26 mouse cellular contexts compared by ENCODE assay signal in genomic region chr1:134293738-134294604, GRCm38 (mm10). TPM values are rescaled to one million over a fixed set of nuclear protein-coding genes. Genes with fewer than 3 reads are reported as not detected.
DNase-seq lines count a peak whose midpoint lies in the region; ATAC-seq and TF ChIP-seq lines count a peak whose summit lies in the region.
"Had no signal": no experiment of that assay in that cellular context is flagged by ENCODE, and none has a peak within 500 bp of the region (broad histone marks: within the 10 kb centered on the region; RNA-seq: fewer than 3 reads in every experiment).

No protein-coding gene starts in this region.

- no peaks in the 10 kb centered on the region for H3K36me3 ChIP-seq in heart, adult 2 months (ENCODE audit: control insufficient read depth, insufficient read depth, low read length)
- H3K36me3 ChIP-seq in intestine, postnatal 0 days (ENCODE audit: control insufficient read depth, insufficient read depth) = no peaks in the 10 kb centered on the region
- no peaks in the 10 kb centered on the region for H3K36me3 ChIP-seq in small intestine, adult 2 months (ENCODE audit: control insufficient read depth, insufficient read depth, low read length)
- H3K36me3 ChIP-seq in forebrain, embryonic 14.5 days (ENCODE audit: control insufficient read depth, insufficient read depth, low read length) = no peaks in the 10 kb centered on the region
- H3K36me3 ChIP-seq: embryonic facial prominence, embryonic 15.5 days; limb, embryonic 10.5 days; midbrain, embryonic 12.5 days; neural tube, embryonic 15.5 days had no signal

- H3K27ac ChIP-seq in heart, adult 2 months = no peak overlapping the region
- H3K27ac ChIP-seq in intestine, postnatal 0 days (ENCODE audit: low read depth, low read length) = 0 out of 2 replicates have a peak overlapping the region, but pooled peaks have one; percentile 31
- H3K27ac ChIP-seq in small intestine, adult 2 months (ENCODE audit: insufficient read depth, low read depth, low read length) = peak overlapping the region; percentile 81
- no peak overlapping the region for H3K27ac ChIP-seq in forebrain, embryonic 14.5 days (ENCODE audit: low read depth, low read length)
- H3K27ac ChIP-seq: embryonic facial prominence, embryonic 15.5 days; heart, embryonic 10.5 days; hindbrain, embryonic 14.5 days; limb, embryonic 10.5 days; liver, embryonic 14.5 days; midbrain, embryonic 12.5 days; neural tube, embryonic 15.5 days had no signal

- TF ChIP-seq EP300 in heart, adult 2 months (IDR thresholded peaks at IDR 0.05; ENCODE audit: insufficient read depth, low read depth, low read length) = no peak

- H3K9ac ChIP-seq in heart, adult 2 months (ENCODE audit: low read depth, low read length) = no peak overlapping the region
- no peak overlapping the region for H3K9ac ChIP-seq in intestine, postnatal 0 days (ENCODE audit: low read depth, low read length)
- no peak overlapping the region for H3K9ac ChIP-seq in forebrain, embryonic 14.5 days (ENCODE audit: low read length)
- H3K9ac ChIP-seq: embryonic facial prominence, embryonic 15.5 days; hindbrain, embryonic 14.5 days; liver, embryonic 14.5 days; midbrain, embryonic 12.5 days; neural tube, embryonic 15.5 days had no signal

- H3K4me2 ChIP-seq in intestine, postnatal 0 days (replicated peaks; ENCODE audit: low read depth) = no peak overlapping the region
- H3K4me2 ChIP-seq in forebrain, embryonic 14.5 days (ENCODE audit: low read length) = no peak overlapping the region
- H3K4me2 ChIP-seq: embryonic facial prominence, embryonic 15.5 days; hindbrain, embryonic 14.5 days; midbrain, embryonic 12.5 days; neural tube, embryonic 15.5 days had no signal

- TF ChIP-seq POLR2A in heart, adult 2 months (IDR thresholded peaks at IDR 0.05; ENCODE audit: insufficient read depth, low read depth, low read length) = no peak
- no peak for TF ChIP-seq POLR2A in lung, adult 2 months (IDR thresholded peaks at IDR 0.05; ENCODE audit: borderline replicate concordance, extremely low read depth, low read depth, low read length)
- no peak for TF ChIP-seq POLR2A in small intestine, adult 2 months (IDR thresholded peaks at IDR 0.05; ENCODE audit: low read depth, low read length)

- H3K9me3 ChIP-seq in intestine, postnatal 0 days (ENCODE audit: control insufficient read depth) = no peaks in the 10 kb centered on the region
- H3K9me3 ChIP-seq in forebrain, embryonic 14.5 days (replicated peaks; ENCODE audit: control insufficient read depth, low read length) = no peaks in the 10 kb centered on the region
- H3K9me3 ChIP-seq: embryonic facial prominence, embryonic 15.5 days; heart, embryonic 10.5 days; limb, embryonic 10.5 days; neural tube, embryonic 15.5 days had no signal

- no peaks in the 10 kb centered on the region for H3K79me2 ChIP-seq in heart, adult 2 months (replicated peaks; ENCODE audit: control insufficient read depth, insufficient read depth, low read length)

- WGBS in heart, adult 2 months = 83% methylated on average over 3 of the region's 3 CpGs
- WGBS in lung, adult 2 months = 59% methylated on average over 3 of the region's 3 CpGs
- 39% methylated on average over 3 of the region's 3 CpGs for WGBS in intestine, postnatal 0 days
- WGBS in small intestine, adult 2 months = 18% methylated on average over 3 of the region's 3 CpGs
- WGBS in forebrain, embryonic 14.5 days = 68% methylated on average over 3 of the region's 3 CpGs

- no peaks in the 10 kb centered on the region for H3K27me3 ChIP-seq in heart, adult 2 months (ENCODE audit: control insufficient read depth, insufficient read depth, low read length)
- peaks cover 3% of the 10 kb centered on the region; the same call in 1 of the 2 replicates for H3K27me3 ChIP-seq in intestine, postnatal 0 days (replicated peaks; ENCODE audit: control insufficient read depth, insufficient read depth, low read length)
- H3K27me3 ChIP-seq in small intestine, adult 2 months (ENCODE audit: control insufficient read depth, insufficient read depth, low read length) = 0 out of 2 replicates have a peak, but pooled peaks cover 4% of the 10 kb centered on the region
- H3K27me3 ChIP-seq in forebrain, embryonic 14.5 days (replicated peaks; ENCODE audit: control insufficient read depth, insufficient read depth, low read length) = peaks cover 10% of the 10 kb centered on the region; the same call in 1 of the 2 replicates
- H3K27me3 ChIP-seq: Patski had no signal

- TF ChIP-seq CTCF in heart, adult 2 months (IDR thresholded peaks at IDR 0.05) = 0 out of 2 replicates have a peak, but pooled peaks have one; percentile 7
- TF ChIP-seq CTCF in lung, adult 2 months (IDR thresholded peaks at IDR 0.05; ENCODE audit: insufficient read depth, low read length) = no peak
- 0 out of 2 replicates have a peak, but pooled peaks have one; percentile 12 for TF ChIP-seq CTCF in intestine, postnatal 0 days (IDR thresholded peaks at IDR 0.05; ENCODE audit: low read depth)
- no peak for TF ChIP-seq CTCF in small intestine, adult 2 months (IDR thresholded peaks at IDR 0.05; ENCODE audit: extremely low read depth, insufficient read length, insufficient replicate concordance, low read depth, low read length)

- peak; percentile 58 for ATAC-seq in intestine, postnatal 0 days
- ATAC-seq in forebrain, embryonic 14.5 days = no peak
- ATAC-seq: activated CD4-positive, CD25-positive, alpha-beta regulatory T cell, adult 4 months; Patski had no signal

- DNase-seq in heart, adult 2 months = no peak
- no peak for DNase-seq in heart, postnatal 10 days
- DNase-seq in lung, adult 2 months = peak; percentile 25
- no peak for DNase-seq in lung, postnatal 4 days
- no peak for DNase-seq in spleen, postnatal 10 days (ENCODE audit: low spot score in 2 of 2)
- DNase-seq in forebrain, embryonic 14.5 days (ENCODE audit: low spot score) = no peak
- DNase-seq: cerebellum, postnatal 10 days; embryo, embryonic 11 days; gastrocnemius, postnatal 25 days; kidney, adult 18-20 months; thymus, adult 2 months had no signal

- peaks cover 3% of the 10 kb centered on the region for H3K4me1 ChIP-seq in heart, adult 2 months (ENCODE audit: control insufficient read depth, insufficient read depth, low read length)
- H3K4me1 ChIP-seq in lung, adult 2 months (ENCODE audit: control insufficient read depth, insufficient read depth, low read length) = peaks cover 2% of the 10 kb centered on the region; the same call in 1 of the 2 replicates
- 0 out of 2 replicates have a peak, but pooled peaks cover 3% of the 10 kb centered on the region for H3K4me1 ChIP-seq in intestine, postnatal 0 days (replicated peaks; ENCODE audit: control insufficient read depth, insufficient read depth, low read length)
- H3K4me1 ChIP-seq in small intestine, adult 2 months (ENCODE audit: control insufficient read depth, insufficient read depth, insufficient read length, low read length) = peaks cover 17% of the 10 kb centered on the region
- peaks cover 3% of the 10 kb centered on the region; the same call in 1 of the 2 replicates for H3K4me1 ChIP-seq in forebrain, embryonic 14.5 days (ENCODE audit: control insufficient read depth, insufficient read depth, low read length)

- intact Hi-C loops in heart, adult 2 months (cut with DNase I) = no loop called here
- intact Hi-C loops in heart, postnatal 10 days (cut with DNase I) = loop anchor here (5.0 kb wide), 1 partner anchor 47 kb away; no protein-coding TSS in a partner anchor

- no peak overlapping the region for H3K4me3 ChIP-seq in heart, adult 2 months
- H3K4me3 ChIP-seq in lung, adult 2 months (replicated peaks; ENCODE audit: extremely low read depth, low read depth, low read length) = no peak overlapping the region
- H3K4me3 ChIP-seq in intestine, postnatal 0 days (ENCODE audit: low read depth, low read length) = no peak overlapping the region
- no peak overlapping the region for H3K4me3 ChIP-seq in small intestine, adult 2 months (ENCODE audit: low read depth, low read length)
- H3K4me3 ChIP-seq in forebrain, embryonic 14.5 days (ENCODE audit: low read depth, low read length) = no peak overlapping the region
- H3K4me3 ChIP-seq: embryonic facial prominence, embryonic 15.5 days; heart, embryonic 10.5 days; limb, embryonic 10.5 days; midbrain, embryonic 12.5 days; neural tube, embryonic 15.5 days had no signal

RNA-seq across cellular contexts. Expression of gene Myog, which starts 4.2 kb away (rescaled TPM):
- total RNA-seq in heart, adult 2 months (2021) = not detected
- polyA plus RNA-seq in heart, adult 2 months (2012; rRNA removed) = not detected in 2 replicates
- total RNA-seq in heart, postnatal 10 days (2021) = not detected
- polyA plus RNA-seq in lung, adult 2 months (2012; rRNA removed) = 1.7 TPM in 1 of 2 replicates, not detected in the other
- polyA plus RNA-seq in intestine, postnatal 0 days (2015; fragmentation: Nextera tagmentation; extraction: Ambion mirVana) = 0.08 TPM in 1 of 2 replicates, not detected in the other
- not detected in 2 replicates for polyA plus RNA-seq in small intestine, adult 2 months (2012; rRNA removed)
- not detected in 2 replicates for polyA plus RNA-seq in forebrain, embryonic 14.5 days (2014; fragmentation: Nextera tagmentation; extraction: Ambion mirVana)
- total RNA-seq: heart, postnatal 25 days; layer of hippocampus, adult 18-20 months; left cerebral cortex, adult 18-20 months had no signal
- polyA plus RNA-seq: activated CD4-positive, CD25-positive, alpha-beta regulatory T cell, adult 4 months; forebrain, embryonic 11.5 days; Patski had no signal

RNA-seq across cellular contexts. Expression of gene Ppfia4, which starts 38.8 kb away (rescaled TPM):
- under 1 TPM; 0.80 to 0.94 TPM for total RNA-seq in heart, adult 2 months (2021)
- 4.4 and 4.9 TPM in 2 replicates for polyA plus RNA-seq in heart, adult 2 months (2012; rRNA removed)
- 1 to 10 TPM; 3.4 to 3.7 TPM for total RNA-seq in heart, postnatal 10 days (2021)
- 7.9 and 11.3 TPM in 2 replicates for polyA plus RNA-seq in lung, adult 2 months (2012; rRNA removed)
- polyA plus RNA-seq in intestine, postnatal 0 days (2015; fragmentation: Nextera tagmentation; extraction: Ambion mirVana) = 2.4 and 2.5 TPM in 2 replicates
- 5.9 and 8.9 TPM in 2 replicates for polyA plus RNA-seq in small intestine, adult 2 months (2012; rRNA removed)
- 5.0 and 7.8 TPM in 2 replicates for polyA plus RNA-seq in forebrain, embryonic 14.5 days (2014; fragmentation: Nextera tagmentation; extraction: Ambion mirVana)

RNA-seq across cellular contexts. Expression of gene Adora1, which starts 58.7 kb away (rescaled TPM):
- total RNA-seq in heart, adult 2 months (2021) = 10 to 100 TPM in 1 of 2 experiments, 1 to 10 TPM in 1; 9.6 to 15.0 TPM
- 18.6 and 19.4 TPM in 2 replicates for polyA plus RNA-seq in heart, adult 2 months (2012; rRNA removed)
- 10 to 100 TPM; 12.0 to 19.4 TPM for total RNA-seq in heart, postnatal 10 days (2021)
- 7.6 and 9.1 TPM in 2 replicates for polyA plus RNA-seq in lung, adult 2 months (2012; rRNA removed)
- polyA plus RNA-seq in intestine, postnatal 0 days (2015; fragmentation: Nextera tagmentation; extraction: Ambion mirVana) = 2.2 and 2.4 TPM in 2 replicates
- polyA plus RNA-seq in small intestine, adult 2 months (2012; rRNA removed) = 1.2 and 3.5 TPM in 2 replicates
- polyA plus RNA-seq in forebrain, embryonic 14.5 days (2014; fragmentation: Nextera tagmentation; extraction: Ambion mirVana) = 5.4 and 7.1 TPM in 2 replicates

Comparison
In these comparisons a context has a peak if more than half of its experiments do, and no peak if none do; other contexts are left out.
1. H3K27ac ChIP-seq: peak in intestine, postnatal 0 days (single experiment) and small intestine, adult 2 months (single experiment); none in heart, adult 2 months (single experiment) and forebrain, embryonic 14.5 days (single experiment).
2. CTCF ChIP-seq: peak in heart, adult 2 months (single experiment) and intestine, postnatal 0 days (single experiment); none in lung, adult 2 months (single experiment) and small intestine, adult 2 months (single experiment).